Mouse (Mus musculus): Measurements from ENCODE around the gene A4galt.

DNA sequence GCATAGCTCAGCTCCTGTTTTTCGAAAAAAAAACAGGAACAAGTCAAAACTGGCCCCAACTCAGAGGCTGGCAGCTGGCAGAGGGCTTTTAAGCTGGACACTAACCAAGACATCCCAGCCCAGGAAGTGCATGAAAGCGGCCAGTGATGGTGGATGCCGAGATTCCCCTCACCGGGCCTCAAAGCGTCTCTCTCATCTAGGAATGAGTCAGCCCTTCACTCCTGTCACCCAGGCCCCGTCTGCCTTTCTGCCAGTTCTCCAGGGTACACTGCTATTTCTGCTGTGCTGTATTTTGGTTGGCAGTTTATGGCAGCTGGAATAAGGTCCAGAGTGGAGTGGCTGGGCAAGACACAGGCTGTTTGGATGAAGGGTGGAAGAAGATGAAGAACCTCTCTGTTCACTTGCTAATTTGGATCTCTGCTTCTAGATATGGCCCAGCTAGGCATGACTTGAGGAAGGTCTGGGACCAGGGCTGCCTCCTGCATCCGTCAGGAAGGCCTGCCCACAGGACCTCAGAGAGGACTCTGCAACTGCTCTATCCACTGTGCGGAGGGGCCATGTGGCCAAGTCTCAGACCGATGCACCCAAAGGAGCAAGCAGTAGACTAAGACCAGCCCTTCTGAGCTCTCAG lies 27.3 kb downstream of the A4galt start:
- TF ChIP-seq CTCF (IDR thresholded peaks at IDR 0.05; ENCODE audit: insufficient read depth, low read length) (no peak), POLR2A (IDR thresholded peaks at IDR 0.05; ENCODE audit: borderline replicate concordance, extremely low read depth, low read depth, low read length) (no peak)
